Mouse (Mus musculus) bone marrow, adult 2 months (tissue): ENCODE results near the gene Pstpip1.

Experiments
- CTCF ChIP-seq: fragments of 200-500 bp; IDR thresholded peaks from 2 replicates; pipeline ENCODE4 v1.5.1; 2011; ENCODE audit warnings: low read length, control low read depth; ENCODE audit not compliant: control insufficient read depth, insufficient read depth
- POLR2A ChIP-seq: fragments of 200-500 bp; IDR thresholded peaks from 2 replicates; pipeline ENCODE4 v1.6.1; 2011; ENCODE audit warnings: low read depth, mild to moderate bottlenecking, control low read depth, low read length, borderline replicate concordance; ENCODE audit not compliant: control insufficient read depth

- TF ChIP-seq CTCF (no peak), POLR2A (no peak)
Observed at GRCm38 (mm10) chr9:56167690-56168089, 77.9 kb downstream of the Pstpip1 start.
